In genomic region chr7:139020884-139021283, GRCm38 (mm10) we compare ENCODE assay signal across 9 mouse cellular contexts.
DNase-seq lines count a peak whose midpoint lies in the region; ATAC-seq and TF ChIP-seq lines count a peak whose summit lies in the region.
"Had no signal": no experiment of that assay in that cellular context is flagged by ENCODE, and none has a peak within 500 bp of the region (broad histone marks: within the 10 kb centered on the region; RNA-seq: fewer than 3 reads in every experiment).

No protein-coding gene starts in this region.

- TF ChIP-seq POLR2A in bone marrow macrophage, adult 2 months (IDR thresholded peaks at IDR 0.05; ENCODE audit: borderline replicate concordance, low read depth, low read length) = no peak

- no peaks in the 10 kb centered on the region for H3K36me3 ChIP-seq in forebrain, embryonic 10.5 days (replicated peaks)
- no peaks in the 10 kb centered on the region for H3K36me3 ChIP-seq in forebrain, embryonic 16.5 days (ENCODE audit: control insufficient read depth, insufficient read depth)
- H3K36me3 ChIP-seq in intestine, postnatal 0 days (ENCODE audit: control insufficient read depth, insufficient read depth) = no peaks in the 10 kb centered on the region
- H3K36me3 ChIP-seq in liver, embryonic 16.5 days (ENCODE audit: control insufficient read depth, insufficient read depth) = no peaks in the 10 kb centered on the region

- no peak for ATAC-seq in forebrain, embryonic 16.5 days
- ATAC-seq in intestine, postnatal 0 days = no peak
- no peak for ATAC-seq in liver, embryonic 16.5 days (ENCODE audit: low read depth)
- no peak for ATAC-seq in frontal cortex, adult (ENCODE audit: low TSS enrichment)
- ATAC-seq: inflammation-experienced regulatory T-cells, adult 6 months had no signal

- no peak for TF ChIP-seq CTCF in bone marrow macrophage, adult 2 months (IDR thresholded peaks at IDR 0.05; ENCODE audit: low read depth, low read length)
- TF ChIP-seq CTCF in intestine, postnatal 0 days (IDR thresholded peaks at IDR 0.05; ENCODE audit: low read depth) = no peak

- peaks cover 29% of the 10 kb centered on the region for H3K4me1 ChIP-seq in forebrain, embryonic 10.5 days
- peaks cover 3% of the 10 kb centered on the region; the same call in 1 of the 2 replicates for H3K4me1 ChIP-seq in forebrain, embryonic 16.5 days (replicated peaks; ENCODE audit: control insufficient read depth, insufficient read depth, low read length)
- H3K4me1 ChIP-seq in bone marrow macrophage, adult 2 months (ENCODE audit: control insufficient read depth, insufficient read depth, low read length) = 0 out of 2 replicates have a peak, but pooled peaks cover 3% of the 10 kb centered on the region
- H3K4me1 ChIP-seq in intestine, postnatal 0 days (replicated peaks; ENCODE audit: control insufficient read depth, insufficient read depth, low read length) = no peaks in the 10 kb centered on the region
- no peaks in the 10 kb centered on the region for H3K4me1 ChIP-seq in liver, embryonic 16.5 days (ENCODE audit: control insufficient read depth, low read depth, low read length)

- H3K4me3 ChIP-seq in forebrain, embryonic 10.5 days = peak overlapping the region; percentile 42
- no peak overlapping the region for H3K4me3 ChIP-seq in forebrain, embryonic 16.5 days (replicated peaks; ENCODE audit: low read length)
- H3K4me3 ChIP-seq in bone marrow macrophage, adult 2 months (ENCODE audit: insufficient read depth, low read length) = peak overlapping the region; percentile 18; the same call in 1 of the 2 replicates
- H3K4me3 ChIP-seq in intestine, postnatal 0 days (ENCODE audit: low read depth, low read length) = no peak overlapping the region
- no peak overlapping the region for H3K4me3 ChIP-seq in liver, embryonic 16.5 days (ENCODE audit: low read depth, low read length)

- H3K4me2 ChIP-seq in forebrain, embryonic 16.5 days (ENCODE audit: low read length) = no peak overlapping the region
- peak overlapping the region; percentile 50 for H3K4me2 ChIP-seq in intestine, postnatal 0 days (replicated peaks; ENCODE audit: low read depth)
- 0 out of 2 replicates have a peak overlapping the region, but pooled peaks have one; percentile 6 for H3K4me2 ChIP-seq in liver, embryonic 16.5 days (ENCODE audit: low read depth, low read length)

- DNase-seq in forebrain, embryonic 10.5 days (ENCODE audit: extremely low spot score, low spot score) = no peak
- no peak for DNase-seq in layer of hippocampus, postnatal 10 days (ENCODE audit: low spot score in 2 of 2)
- DNase-seq in layer of hippocampus, adult 8-10 months (ENCODE audit: low spot score in 2 of 2) = no peak

- WGBS in forebrain, embryonic 10.5 days = 12% methylated on average over 20 of the region's 20 CpGs
- WGBS in forebrain, embryonic 16.5 days = 12% methylated on average over 13 of the region's 20 CpGs
- WGBS in intestine, postnatal 0 days = 15% methylated on average over 20 of the region's 20 CpGs
- 15% methylated on average over 13 of the region's 20 CpGs for WGBS in liver, embryonic 16.5 days (ENCODE audit: insufficient replicate concordance)

- 0 out of 2 replicates have a peak, but pooled peaks cover 3% of the 10 kb centered on the region for H3K27me3 ChIP-seq in forebrain, embryonic 10.5 days (ENCODE audit: poor library complexity, severe bottlenecking)
- no peaks in the 10 kb centered on the region for H3K27me3 ChIP-seq in forebrain, embryonic 16.5 days (replicated peaks; ENCODE audit: control insufficient read depth, insufficient read depth, low read length)
- H3K27me3 ChIP-seq in intestine, postnatal 0 days (replicated peaks; ENCODE audit: control insufficient read depth, insufficient read depth, low read length) = no peaks in the 10 kb centered on the region
- no peaks in the 10 kb centered on the region for H3K27me3 ChIP-seq in liver, embryonic 16.5 days (ENCODE audit: control insufficient read depth, insufficient read depth, low read depth, low read length)

- no peaks in the 10 kb centered on the region for H3K9me3 ChIP-seq in forebrain, embryonic 10.5 days
- no peaks in the 10 kb centered on the region for H3K9me3 ChIP-seq in forebrain, embryonic 16.5 days (ENCODE audit: control insufficient read depth, low read length)
- H3K9me3 ChIP-seq in intestine, postnatal 0 days (ENCODE audit: control insufficient read depth) = no peaks in the 10 kb centered on the region
- H3K9me3 ChIP-seq in liver, embryonic 16.5 days (replicated peaks; ENCODE audit: control insufficient read depth, low read length) = no peaks in the 10 kb centered on the region

- H3K27ac ChIP-seq in forebrain, embryonic 10.5 days = no peak overlapping the region
- H3K27ac ChIP-seq in forebrain, embryonic 16.5 days (ENCODE audit: low read length) = no peak overlapping the region
- H3K27ac ChIP-seq in bone marrow macrophage, adult 2 months (ENCODE audit: insufficient read depth, low read depth, low read length) = no peak overlapping the region
- no peak overlapping the region for H3K27ac ChIP-seq in intestine, postnatal 0 days (ENCODE audit: low read depth, low read length)
- H3K27ac ChIP-seq in liver, embryonic 16.5 days (ENCODE audit: low read length) = no peak overlapping the region

- no peak overlapping the region for H3K9ac ChIP-seq in forebrain, embryonic 16.5 days (replicated peaks; ENCODE audit: low read depth, low read length)
- H3K9ac ChIP-seq in intestine, postnatal 0 days (ENCODE audit: low read depth, low read length) = no peak overlapping the region
- no peak overlapping the region for H3K9ac ChIP-seq in liver, embryonic 16.5 days (ENCODE audit: low read depth, low read length)

Comparison
In these comparisons a context has a peak if more than half of its experiments do, and no peak if none do; other contexts are left out.
1. H3K4me3 ChIP-seq: peak in forebrain, embryonic 10.5 days (single experiment) and bone marrow macrophage, adult 2 months (single experiment); none in forebrain, embryonic 16.5 days (single experiment), intestine, postnatal 0 days (single experiment) and liver, embryonic 16.5 days (single experiment).